ENCODE assay signal across 8 mouse cellular contexts in genomic region chr11:97021873-97022484, GRCm38 (mm10). TPM values are rescaled to one million over a fixed set of nuclear protein-coding genes. Genes with fewer than 3 reads are reported as not detected.
DNase-seq lines count a peak whose midpoint lies in the region; ATAC-seq and TF ChIP-seq lines count a peak whose summit lies in the region.

No protein-coding gene starts in this region.

- H3K9me3 ChIP-seq in E14TG2a.4 (ENCODE audit: low read length) = no peaks in the 10 kb centered on the region
- no peaks in the 10 kb centered on the region for H3K9me3 ChIP-seq in forebrain, embryonic 11.5 days (ENCODE audit: control insufficient read depth, low read length)
- H3K9me3 ChIP-seq in heart, postnatal 0 days (replicated peaks; ENCODE audit: control insufficient read depth, low read length) = no peaks in the 10 kb centered on the region
- no peaks in the 10 kb centered on the region for H3K9me3 ChIP-seq in neural tube, embryonic 13.5 days

- DNase-seq in c-Kit-positive CD71-negative TER-119-negative erythroid progenitor cells, embryonic 14.5 days (ENCODE audit: low read depth) = peak; percentile 58
- DNase-seq in forebrain, embryonic 11.5 days (ENCODE audit: low spot score) = peak; percentile 87
- peak; percentile 34 for DNase-seq in heart, postnatal 0 days (ENCODE audit: low spot score)
- peak; percentile 80 to 90 for DNase-seq in kidney, postnatal 25 days
- peak; percentile 70 to 80 for DNase-seq in lung, adult 18-20 months
- peak; percentile 86 for DNase-seq in testis, postnatal 10 days (ENCODE audit: low spot score)

- peaks cover 68% of the 10 kb centered on the region for H3K4me1 ChIP-seq in E14TG2a.4 (replicated peaks; ENCODE audit: low read depth, low read length)
- peaks cover 19% of the 10 kb centered on the region for H3K4me1 ChIP-seq in forebrain, embryonic 11.5 days (replicated peaks; ENCODE audit: control insufficient read depth, insufficient read depth, low read length)
- peaks cover 12% of the 10 kb centered on the region; the same call in 1 of the 2 replicates for H3K4me1 ChIP-seq in heart, postnatal 0 days (ENCODE audit: control insufficient read depth, insufficient read depth)
- H3K4me1 ChIP-seq in neural tube, embryonic 13.5 days (replicated peaks) = peaks cover 39% of the 10 kb centered on the region

- TF ChIP-seq CTCF in E14TG2a.4 (conservative IDR thresholded peaks at IDR 0.05; ENCODE audit: low read length) = peak; percentile 64
- peak; percentile 53 for TF ChIP-seq CTCF in heart, postnatal 0 days (IDR thresholded peaks at IDR 0.05; ENCODE audit: low read depth)

- H3K27me3 ChIP-seq in E14TG2a.4 (ENCODE audit: insufficient read depth, low read length) = peaks cover 67% of the 10 kb centered on the region
- peaks cover 76% of the 10 kb centered on the region for H3K27me3 ChIP-seq in forebrain, embryonic 11.5 days (ENCODE audit: control insufficient read depth, insufficient read depth, low read length)
- H3K27me3 ChIP-seq in heart, postnatal 0 days (ENCODE audit: control insufficient read depth, insufficient read depth, low read length) = peaks cover 82% of the 10 kb centered on the region
- peaks cover 81% of the 10 kb centered on the region for H3K27me3 ChIP-seq in neural tube, embryonic 13.5 days

- H3K27ac ChIP-seq in forebrain, embryonic 11.5 days (ENCODE audit: low read depth, low read length) = no peak overlapping the region
- no peak overlapping the region for H3K27ac ChIP-seq in heart, postnatal 0 days (ENCODE audit: low read depth)
- H3K27ac ChIP-seq in neural tube, embryonic 13.5 days (replicated peaks) = no peak overlapping the region

- WGBS in forebrain, embryonic 11.5 days = under 1% methylated on average over 50 of the region's 50 CpGs
- WGBS in heart, postnatal 0 days = under 1% methylated on average over 50 of the region's 50 CpGs
- WGBS in neural tube, embryonic 13.5 days = 1% methylated on average over 50 of the region's 50 CpGs

- H3K4me3 ChIP-seq in E14TG2a.4 (replicated peaks; ENCODE audit: low read length) = peak overlapping the region; percentile 88
- peak overlapping the region; percentile 40 for H3K4me3 ChIP-seq in forebrain, embryonic 11.5 days (ENCODE audit: low read depth, low read length)
- H3K4me3 ChIP-seq in heart, postnatal 0 days (ENCODE audit: low read depth, low read length) = peak overlapping the region; percentile 50
- H3K4me3 ChIP-seq in neural tube, embryonic 13.5 days = peak overlapping the region; percentile 50

- H3K4me2 ChIP-seq in forebrain, embryonic 11.5 days (ENCODE audit: low read depth, low read length, severe bottlenecking) = peak overlapping the region; percentile 80
- H3K4me2 ChIP-seq in heart, postnatal 0 days (ENCODE audit: low read depth, low read length) = peak overlapping the region; percentile 88
- peak overlapping the region; percentile 73 for H3K4me2 ChIP-seq in neural tube, embryonic 13.5 days

- H3K9ac ChIP-seq in forebrain, embryonic 11.5 days (ENCODE audit: low read length) = peak overlapping the region; percentile 54
- peak overlapping the region; percentile 64 for H3K9ac ChIP-seq in heart, postnatal 0 days (replicated peaks; ENCODE audit: low read depth, low read length)
- peak overlapping the region; percentile 70 for H3K9ac ChIP-seq in neural tube, embryonic 13.5 days

- peaks cover 17% of the 10 kb centered on the region for H3K36me3 ChIP-seq in E14TG2a.4 (ENCODE audit: insufficient read depth, low read length)
- H3K36me3 ChIP-seq in forebrain, embryonic 11.5 days (ENCODE audit: control insufficient read depth, insufficient read depth, low read length) = no peaks in the 10 kb centered on the region
- no peaks in the 10 kb centered on the region for H3K36me3 ChIP-seq in heart, postnatal 0 days (replicated peaks; ENCODE audit: control insufficient read depth, insufficient read depth, low read length)
- H3K36me3 ChIP-seq in neural tube, embryonic 13.5 days = no peaks in the 10 kb centered on the region

- no peak for TF ChIP-seq EP300 in heart, postnatal 0 days (IDR thresholded peaks at IDR 0.05; ENCODE audit: low read depth)

- ATAC-seq in forebrain, embryonic 11.5 days (replicated peaks; ENCODE audit: low FRiP score) = peak; percentile 60
- ATAC-seq in heart, postnatal 0 days (ENCODE audit: insufficient read depth, low read depth) = peak; percentile 75
- 0 out of 2 replicates have a peak, but pooled peaks have one; percentile 41 for ATAC-seq in neural tube, embryonic 13.5 days (ENCODE audit: low read depth)

RNA-seq across cellular contexts. Expression of gene Scrn2, which starts 7.8 kb away (rescaled TPM):
- 31.2 and 31.6 TPM in 2 replicates for polyA plus RNA-seq in forebrain, embryonic 11.5 days (2014; fragmentation: Nextera tagmentation; extraction: Ambion mirVana)
- total RNA-seq in heart, postnatal 0 days (2014; rRNA removed; ENCODE audit: low replicate concordance) = 29.3 and 31.7 TPM in 2 replicates
- polyA plus RNA-seq in heart, postnatal 0 days (2015; fragmentation: Nextera tagmentation; extraction: Ambion mirVana) = 16.6 and 19.0 TPM in 2 replicates
- 13.7 and 15.0 TPM in 2 replicates for polyA plus RNA-seq in neural tube, embryonic 13.5 days (2015; fragmentation: Nextera tagmentation; extraction: Ambion mirVana)

RNA-seq across cellular contexts. Expression of gene Sp6, which starts 8.8 kb away (rescaled TPM):
- polyA plus RNA-seq in forebrain, embryonic 11.5 days (2014; fragmentation: Nextera tagmentation; extraction: Ambion mirVana) = 0.17 TPM in 1 of 2 replicates, not detected in the other
- 0.04 and 0.19 TPM in 2 replicates for total RNA-seq in heart, postnatal 0 days (2014; rRNA removed; ENCODE audit: low replicate concordance)
- 0.08 TPM in 1 of 2 replicates, not detected in the other for polyA plus RNA-seq in heart, postnatal 0 days (2015; fragmentation: Nextera tagmentation; extraction: Ambion mirVana)
- polyA plus RNA-seq in neural tube, embryonic 13.5 days (2015; fragmentation: Nextera tagmentation; extraction: Ambion mirVana) = 0.17 and 0.29 TPM in 2 replicates

RNA-seq across cellular contexts. Expression of gene Lrrc46, which starts 19.2 kb away (rescaled TPM):
- polyA plus RNA-seq in forebrain, embryonic 11.5 days (2014; fragmentation: Nextera tagmentation; extraction: Ambion mirVana) = 3.8 and 4.2 TPM in 2 replicates
- total RNA-seq in heart, postnatal 0 days (2014; rRNA removed; ENCODE audit: low replicate concordance) = 0.80 TPM in 1 of 2 replicates, not detected in the other
- polyA plus RNA-seq in heart, postnatal 0 days (2015; fragmentation: Nextera tagmentation; extraction: Ambion mirVana) = 0.53 and 0.65 TPM in 2 replicates
- polyA plus RNA-seq in neural tube, embryonic 13.5 days (2015; fragmentation: Nextera tagmentation; extraction: Ambion mirVana) = 1.8 and 3.0 TPM in 2 replicates

RNA-seq across cellular contexts. Expression of gene Mrpl10, which starts 19.4 kb away (rescaled TPM):
- polyA plus RNA-seq in forebrain, embryonic 11.5 days (2014; fragmentation: Nextera tagmentation; extraction: Ambion mirVana) = 76.4 and 76.6 TPM in 2 replicates
- 77.7 and 81.2 TPM in 2 replicates for total RNA-seq in heart, postnatal 0 days (2014; rRNA removed; ENCODE audit: low replicate concordance)
- polyA plus RNA-seq in heart, postnatal 0 days (2015; fragmentation: Nextera tagmentation; extraction: Ambion mirVana) = 67.0 and 67.3 TPM in 2 replicates
- polyA plus RNA-seq in neural tube, embryonic 13.5 days (2015; fragmentation: Nextera tagmentation; extraction: Ambion mirVana) = 58.9 and 59.0 TPM in 2 replicates

RNA-seq across cellular contexts. Expression of gene Osbpl7, which starts 28.4 kb away (rescaled TPM):
- 6.7 and 7.7 TPM in 2 replicates for polyA plus RNA-seq in forebrain, embryonic 11.5 days (2014; fragmentation: Nextera tagmentation; extraction: Ambion mirVana)
- 8.6 and 10.6 TPM in 2 replicates for total RNA-seq in heart, postnatal 0 days (2014; rRNA removed; ENCODE audit: low replicate concordance)
- polyA plus RNA-seq in heart, postnatal 0 days (2015; fragmentation: Nextera tagmentation; extraction: Ambion mirVana) = 2.7 and 3.0 TPM in 2 replicates
- 9.2 and 11.0 TPM in 2 replicates for polyA plus RNA-seq in neural tube, embryonic 13.5 days (2015; fragmentation: Nextera tagmentation; extraction: Ambion mirVana)

Comparison
In these comparisons a context has a peak if more than half of its experiments do, and no peak if none do; other contexts are left out.
1. DNase-seq: peak in every context shown above with its lines; median percentile 87 in forebrain, embryonic 11.5 days; 86 in testis, postnatal 10 days; 85 in kidney, postnatal 25 days; 75 in lung, adult 18-20 months; 58 in c-Kit-positive CD71-negative TER-119-negative erythroid progenitor cells, embryonic 14.5 days; 34 in heart, postnatal 0 days.